Mouse (Mus musculus) T-helper 1 cell (primary cell): Measurements from ENCODE around the gene Gpx5.
"Not testable (repeated sequence)": the region's sequence is repeated elsewhere in the genome, so short reads cannot be mapped to it uniquely, and the experiment has no call there.

Experiments
- in situ Hi-C: fragments of 300-600 bp; cut with MboI, MseI; formaldehyde crosslinking; loops from one replicate; pipeline ENCODE4 v1.15.1; 2025; ENCODE audit warnings: high pct_unique_total_duplicates

The Gpx5 gene

DNA sequence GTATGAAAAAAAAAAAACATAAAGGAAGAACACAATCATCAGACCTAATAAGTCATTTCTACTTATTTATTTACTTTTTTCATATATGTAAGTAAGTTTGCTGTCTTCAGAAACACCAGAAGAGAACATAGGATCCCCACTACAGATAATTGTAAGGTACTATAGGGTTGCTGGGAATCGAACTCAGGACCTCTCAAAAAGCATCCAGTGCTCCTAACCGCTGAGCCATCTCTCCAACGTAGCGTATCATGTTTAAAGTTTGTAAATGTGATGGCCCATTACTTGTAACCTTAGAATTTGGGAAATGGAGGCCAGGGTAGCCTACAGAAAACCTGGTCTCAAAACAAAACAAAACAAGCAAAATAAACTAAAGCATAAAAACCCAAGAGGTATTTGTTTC, 25.0 kb downstream of the Gpx5 start:
- in situ Hi-C loops: no loop called here

DNA sequence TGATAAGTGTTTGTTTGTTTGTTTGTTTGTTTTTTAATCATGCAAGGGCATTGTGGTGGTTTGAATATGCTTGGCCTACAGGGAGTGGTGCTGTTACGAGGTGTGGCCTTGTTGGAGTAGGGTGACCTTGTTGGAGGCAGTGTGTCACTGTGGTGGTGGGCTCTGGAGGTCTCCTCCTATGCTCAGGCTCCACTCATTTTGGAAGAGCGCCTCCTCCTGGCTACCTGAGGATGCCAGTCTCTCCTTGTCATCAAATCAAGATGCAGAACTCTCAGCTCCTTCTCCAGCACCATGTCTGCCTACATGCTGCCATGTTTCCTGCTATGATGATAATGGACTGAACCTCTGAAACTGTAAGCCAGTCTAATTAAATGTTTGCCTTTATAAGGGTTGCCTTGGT, 26.8 kb downstream of the Gpx5 start:
- in situ Hi-C loops: no loop called here

- in situ Hi-C loops: no loop called here
These were observed 28.2 kb downstream of the Gpx5 start for GRCm38 (mm10) chr13:21264366-21264765.

DNA sequence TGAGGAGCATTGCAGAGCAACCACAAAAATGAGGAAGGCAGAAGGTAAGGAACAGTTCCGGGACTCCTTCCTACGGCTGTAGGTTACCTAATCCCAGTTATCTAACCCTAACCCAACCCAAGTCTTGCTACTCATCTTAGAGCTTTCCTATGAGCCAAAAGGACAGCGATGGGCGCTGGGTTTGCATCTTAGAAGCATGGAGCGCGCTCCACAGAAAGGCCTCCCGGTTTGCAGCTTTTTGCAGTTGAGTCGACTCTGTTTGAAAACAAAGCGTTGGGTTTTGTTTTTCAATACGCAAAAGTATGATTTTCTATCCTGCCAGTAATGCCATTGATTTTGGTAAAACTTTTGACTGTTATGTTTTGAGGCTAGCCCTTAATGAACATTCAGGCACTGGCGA, 28.6 kb downstream of the Gpx5 start:
- in situ Hi-C loops: no loop called here

GRCm38 (mm10) chr13:21262787-21263461, 29.6 kb downstream of the Gpx5 start:
- in situ Hi-C loops: no loop called here

DNA sequence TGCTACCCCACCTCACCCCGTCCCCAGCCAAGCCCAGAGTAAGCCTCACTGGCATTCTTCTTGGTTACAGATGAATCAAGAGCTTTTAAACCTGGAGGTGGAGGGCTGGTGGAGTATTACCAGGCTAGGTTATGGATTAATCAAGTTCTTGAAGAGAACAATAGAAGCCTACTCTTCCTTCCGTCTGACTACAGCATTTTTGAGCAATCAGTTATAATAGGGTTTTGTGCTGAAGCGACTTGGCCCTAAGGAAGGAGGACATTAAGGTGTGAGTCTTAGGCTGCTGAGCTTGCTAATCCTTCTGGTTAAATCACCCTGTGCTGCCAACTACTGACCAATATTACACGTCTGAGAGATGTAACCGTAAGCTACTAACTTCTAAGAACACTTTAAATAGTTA, 32.2 kb downstream of the Gpx5 start:
- in situ Hi-C loops: no loop called here

DNA sequence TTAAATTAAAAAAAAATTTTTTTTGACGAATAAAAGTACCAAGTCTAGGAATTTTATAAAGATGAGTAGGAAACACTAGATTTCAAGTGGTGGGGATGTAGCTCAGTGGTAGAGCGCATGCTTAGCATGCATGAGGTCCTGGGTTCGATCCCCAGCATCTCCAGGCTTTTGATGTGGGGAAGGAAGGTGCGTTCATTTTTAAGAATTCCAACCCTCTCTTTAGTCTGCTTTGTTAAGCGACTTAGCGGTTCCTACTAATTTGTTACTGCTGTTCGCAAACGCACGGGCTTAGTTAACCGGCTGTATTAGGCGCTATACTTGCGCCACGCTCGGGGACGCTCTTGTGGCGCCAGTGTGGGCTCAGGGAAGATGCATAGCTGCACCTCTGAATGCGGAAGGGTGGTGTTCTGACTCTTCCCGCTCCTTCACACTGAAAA, 32.8 kb downstream of the Gpx5 start:
- in situ Hi-C loops: loop anchor here (10.0 kb wide), 1 partner anchor 65 kb away; no protein-coding TSS in a partner anchor

GRCm38 (mm10) chr13:21259171-21259631, 33.3 kb downstream of the Gpx5 start:
- in situ Hi-C loops: loop anchor here (10.0 kb wide), 1 partner anchor 66 kb away; no protein-coding TSS in a partner anchor

DNA sequence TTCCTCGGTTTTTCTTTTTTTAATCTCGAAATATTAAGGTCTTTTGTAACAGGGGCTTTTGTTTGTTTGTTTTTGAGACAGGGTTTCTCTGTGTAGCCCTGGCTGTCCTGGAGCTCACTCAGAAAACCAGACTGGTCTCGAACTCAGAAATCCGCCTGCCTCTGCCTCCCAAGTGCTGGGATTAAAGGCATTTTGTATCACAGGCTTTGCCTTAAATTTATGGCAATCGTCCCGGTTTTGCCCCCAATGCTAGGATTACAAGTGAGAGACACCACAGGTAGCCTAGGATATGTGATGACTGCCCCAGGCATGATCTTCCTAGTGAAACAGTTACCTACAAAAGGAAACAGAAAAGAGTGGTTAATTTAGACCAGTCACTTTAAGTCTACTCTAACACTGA, 34.0 kb downstream of the Gpx5 start:
- in situ Hi-C loops: loop anchor here (10.0 kb wide), 1 partner anchor 66 kb away; no protein-coding TSS in a partner anchor

- in situ Hi-C loops: loop anchor here (10.0 kb wide), 1 partner anchor 71 kb away; no protein-coding TSS in a partner anchor
These were observed 38.5 kb downstream of the Gpx5 start for GRCm38 (mm10) chr13:21253986-21254385.

DNA sequence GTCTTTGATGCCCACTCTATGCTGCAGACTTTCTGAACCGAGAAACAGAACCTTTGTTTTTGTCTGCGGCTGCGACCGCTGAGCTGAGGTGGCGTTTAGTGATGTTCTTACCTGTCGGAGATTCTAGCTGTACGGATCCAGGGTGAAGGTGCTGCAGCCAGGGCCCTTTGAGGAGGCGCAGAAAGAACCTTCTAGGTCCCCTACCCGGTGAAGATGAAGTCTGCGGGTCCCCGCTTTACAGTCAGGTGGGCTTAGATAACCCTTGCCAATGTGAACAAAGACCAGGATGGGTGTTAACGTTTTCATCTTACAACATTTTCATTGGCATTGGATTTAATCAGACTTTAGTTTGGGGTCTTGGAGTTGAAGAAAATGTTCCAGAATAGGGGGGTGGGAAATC, 39.0 kb downstream of the Gpx5 start:
- in situ Hi-C loops: loop anchor here (10.0 kb wide), 1 partner anchor 71 kb away; no protein-coding TSS in a partner anchor

DNA sequence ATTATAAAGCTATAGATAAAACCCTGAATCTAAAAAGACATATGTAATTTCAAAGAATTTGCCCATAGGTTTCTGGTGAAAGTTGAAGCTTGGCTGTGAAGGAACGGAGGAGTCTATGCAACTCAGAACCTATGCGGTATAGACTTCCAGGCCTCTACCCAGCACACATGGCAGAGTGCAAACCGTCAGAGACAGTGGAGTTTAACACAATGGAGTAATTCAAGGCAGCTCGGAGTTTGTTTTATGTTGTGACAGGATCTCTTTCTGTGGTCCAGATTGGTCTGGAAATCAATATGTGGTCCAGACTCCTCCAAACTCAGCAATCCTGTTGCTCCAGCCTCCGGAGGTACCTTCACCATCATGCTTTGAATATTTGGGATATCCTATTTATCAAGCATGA, 39.5 kb downstream of the Gpx5 start:
- in situ Hi-C loops: loop anchor here (10.0 kb wide), 1 partner anchor 72 kb away; no protein-coding TSS in a partner anchor

- in situ Hi-C loops: loop anchor here (10.0 kb wide), 1 partner anchor 75 kb away; no protein-coding TSS in a partner anchor
These were observed 42.4 kb downstream of the Gpx5 start for GRCm38 (mm10) chr13:21250074-21250681.

GRCm38 (mm10) chr13:21249022-21249421, 43.5 kb downstream of the Gpx5 start:
- in situ Hi-C loops: no loop called here

GRCm38 (mm10) chr13:21246276-21246675, 46.3 kb downstream of the Gpx5 start:
- in situ Hi-C loops: no loop called here

DNA sequence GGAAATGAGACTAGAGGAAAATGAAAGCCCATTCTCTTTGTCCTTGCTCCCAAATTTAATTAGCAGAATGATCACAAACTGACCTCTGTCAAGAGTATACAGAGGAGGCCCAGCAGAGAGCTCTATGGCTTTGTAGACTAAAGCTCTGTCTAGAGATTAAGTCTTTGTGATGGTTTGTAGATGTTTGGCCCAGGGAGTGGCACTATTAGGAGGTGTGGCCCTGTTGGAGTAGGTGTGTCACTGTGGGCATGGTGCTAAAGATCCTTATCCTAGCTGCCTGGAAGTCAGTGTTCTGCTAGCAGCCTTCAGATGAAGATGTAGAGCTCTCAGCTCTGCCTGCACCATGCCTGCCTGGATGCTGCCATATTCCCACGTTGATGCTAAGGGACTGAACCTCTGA, 47.6 kb downstream of the Gpx5 start:
- in situ Hi-C loops: not testable (repeated sequence)

GRCm38 (mm10) chr13:21244089-21244488, 48.4 kb downstream of the Gpx5 start:
- in situ Hi-C loops: no loop called here

DNA sequence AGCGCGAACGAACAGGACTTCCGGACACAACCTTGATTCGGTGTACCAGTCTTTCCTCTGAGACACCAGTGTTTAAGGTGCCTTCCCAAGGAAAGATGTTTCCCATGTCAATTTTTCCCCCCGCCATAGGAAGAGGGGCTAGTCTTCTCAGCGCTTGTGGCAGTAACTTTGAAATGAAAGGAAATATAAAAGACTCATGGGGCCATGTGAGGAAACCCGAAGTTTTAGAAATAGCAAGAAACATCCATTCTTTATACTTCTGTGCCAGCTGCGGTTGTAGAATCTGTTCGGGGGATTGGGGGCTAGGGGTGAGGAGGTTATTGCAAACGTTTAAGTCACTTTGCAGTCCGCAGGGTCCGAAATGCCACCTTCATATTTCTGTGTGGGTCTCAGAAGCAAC, 49.3 kb downstream of the Gpx5 start:
- in situ Hi-C loops: no loop called here

GRCm38 (mm10) chr13:21242408-21243125, 50.0 kb downstream of the Gpx5 start:
- in situ Hi-C loops: no loop called here

GRCm38 (mm10) chr13:21240788-21241187, 51.7 kb downstream of the Gpx5 start:
- in situ Hi-C loops: no loop called here

GRCm38 (mm10) chr13:21237161-21237560, 55.4 kb downstream of the Gpx5 start:
- in situ Hi-C loops: no loop called here

DNA sequence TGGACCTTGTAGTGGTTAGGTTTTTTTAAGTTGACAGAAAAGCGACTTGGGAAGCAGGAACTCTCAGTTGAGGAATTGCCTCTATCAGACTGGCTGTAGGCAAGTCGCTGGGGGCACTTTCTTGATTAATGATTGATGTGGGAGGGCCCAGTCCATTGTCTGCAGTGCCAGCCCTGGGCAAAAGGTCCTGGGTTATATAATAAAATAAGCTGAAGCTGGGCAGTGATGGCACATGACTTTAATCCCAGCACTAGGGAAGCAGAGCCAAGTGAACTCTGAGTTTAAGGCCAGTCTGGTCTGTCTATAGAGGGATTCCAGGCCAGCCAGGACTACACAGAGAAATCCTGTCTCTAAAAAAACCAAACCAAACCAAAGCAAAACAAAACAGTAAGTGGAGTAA, 55.8 kb downstream of the Gpx5 start:
- in situ Hi-C loops: no loop called here
